Mouse (Mus musculus): ENCODE measurements around the gene Blcap.

The Blcap gene

GRCm38 (mm10) chr2:157559858-157560257 is 11.2 kb downstream of the Blcap start, which contains the start of gene Nnat:
TSS of gene Nnat (plus strand) at chr2:157560078.
- no peak for DNase-seq (ENCODE audit: extremely low spot score, low read depth, low spot score)

GRCm38 (mm10) chr2:157559440-157559839 is 11.6 kb downstream of the Blcap start:
- no peak for DNase-seq (ENCODE audit: extremely low spot score, low read depth, low spot score)

GRCm38 (mm10) chr2:157558520-157558919 is 12.6 kb downstream of the Blcap start:
- DNase-seq (ENCODE audit: extremely low spot score, low read depth, low spot score), result no peak

- DNase-seq (ENCODE audit: extremely low spot score, low read depth, low spot score), result no peak
Measured at GRCm38 (mm10) chr2:157558051-157558450, 13.0 kb downstream of the Blcap start.

GRCm38 (mm10) chr2:157556074-157556698 is 14.9 kb downstream of the Blcap start:
- DNase-seq (ENCODE audit: extremely low spot score, low read depth, low spot score), result no peak

GRCm38 (mm10) chr2:157552158-157552886 is 18.8 kb downstream of the Blcap start:
- DNase-seq (ENCODE audit: extremely low spot score, low read depth, low spot score), result no peak

- DNase-seq (ENCODE audit: extremely low spot score, low read depth, low spot score), result no peak
Measured at GRCm38 (mm10) chr2:157550292-157550691, 20.8 kb downstream of the Blcap start.

GRCm38 (mm10) chr2:157546686-157547085 is 24.4 kb downstream of the Blcap start:
- no peak for DNase-seq (ENCODE audit: extremely low spot score, low read depth, low spot score)

- no peak for DNase-seq (ENCODE audit: extremely low spot score, low read depth, low spot score)
Measured at GRCm38 (mm10) chr2:157544333-157544888, 26.7 kb downstream of the Blcap start.

GRCm38 (mm10) chr2:157542415-157542814 is 28.7 kb downstream of the Blcap start:
- no peak for DNase-seq (ENCODE audit: extremely low spot score, low read depth, low spot score)

GRCm38 (mm10) chr2:157541631-157542030 is 29.4 kb downstream of the Blcap start:
- DNase-seq (ENCODE audit: extremely low spot score, low read depth, low spot score), result no peak

GRCm38 (mm10) chr2:157540953-157541569 is 30.0 kb downstream of the Blcap start:
- DNase-seq (ENCODE audit: extremely low spot score, low read depth, low spot score), result no peak

GRCm38 (mm10) chr2:157540073-157540952 is 30.8 kb downstream of the Blcap start:
- DNase-seq (ENCODE audit: extremely low spot score, low read depth, low spot score), result no peak

- DNase-seq (ENCODE audit: extremely low spot score, low read depth, low spot score), result no peak
Measured at GRCm38 (mm10) chr2:157537118-157537517, 34.0 kb downstream of the Blcap start.

- no peak for DNase-seq (ENCODE audit: extremely low spot score, low read depth, low spot score)
Measured at GRCm38 (mm10) chr2:157536476-157537081, 34.5 kb downstream of the Blcap start.

GRCm38 (mm10) chr2:157534163-157534562 is 36.9 kb downstream of the Blcap start:
- no peak for DNase-seq (ENCODE audit: extremely low spot score, low read depth, low spot score)

GRCm38 (mm10) chr2:157531681-157532426 is 39.2 kb downstream of the Blcap start:
- DNase-seq (ENCODE audit: extremely low spot score, low read depth, low spot score), result no peak

GRCm38 (mm10) chr2:157530056-157530955 is 40.8 kb downstream of the Blcap start:
- DNase-seq (ENCODE audit: extremely low spot score, low read depth, low spot score), result no peak

- DNase-seq (ENCODE audit: extremely low spot score, low read depth, low spot score), result no peak
Measured at GRCm38 (mm10) chr2:157522556-157522955, 48.5 kb downstream of the Blcap start.
